30 mouse cellular contexts compared by ENCODE assay signal in genomic region chr13:21311926-21312325, GRCm38 (mm10). TPM values are rescaled to one million over a fixed set of nuclear protein-coding genes. Genes with fewer than 3 reads are reported as not detected.
DNase-seq lines count a peak whose midpoint lies in the region; ATAC-seq and TF ChIP-seq lines count a peak whose summit lies in the region.
"Had no signal": no experiment of that assay in that cellular context is flagged by ENCODE, and none has a peak within 500 bp of the region (broad histone marks: within the 10 kb centered on the region; RNA-seq: fewer than 3 reads in every experiment).

Gene Gpx6, plus strand, starts transcription at chr13:21312125.

- no peak for DNase-seq in midbrain, postnatal 0 days (ENCODE audit: low spot score)
- peak; percentile 16 for DNase-seq in kidney, adult 18-20 months
- DNase-seq in frontal cortex, postnatal 25 days (ENCODE audit: low spot score in 2 of 2): no peak
- DNase-seq in adrenal gland, postnatal 14 days: no peak
- DNase-seq: adrenal gland, postnatal 10 days; cerebellum, adult 9-10 months; gastrocnemius, adult 2 months; heart, adult 18-20 months; heart, postnatal 14 days; lung, adult 2 months; lung, postnatal 14 days had no signal

- no peaks in the 10 kb centered on the region for H3K27me3 ChIP-seq in midbrain, embryonic 16.5 days (ENCODE audit: control insufficient read depth, insufficient read depth, low read depth, low read length)
- no peaks in the 10 kb centered on the region for H3K27me3 ChIP-seq in midbrain, postnatal 0 days (ENCODE audit: insufficient read depth, low read length)
- no peaks in the 10 kb centered on the region for H3K27me3 ChIP-seq in kidney, embryonic 16.5 days (ENCODE audit: insufficient read depth, low read length)
- H3K27me3 ChIP-seq: CH12.LX; embryonic facial prominence, embryonic 15.5 days; heart, embryonic 13.5 days; limb, embryonic 13.5 days had no signal

- ATAC-seq in midbrain, embryonic 16.5 days: peak; percentile 45; the same call in 1 of the 2 replicates
- no peak; the same call in 1 of the 2 replicates for ATAC-seq in midbrain, postnatal 0 days (ENCODE audit: low FRiP score)
- ATAC-seq in kidney, embryonic 16.5 days (ENCODE audit: low FRiP score, low TSS enrichment): no peak
- ATAC-seq in CD4-positive, CD25-positive, alpha-beta regulatory T cell, adult 4 months: no peak
- ATAC-seq: intestine, postnatal 0 days; liver, embryonic 12.5 days had no signal

- no peaks in the 10 kb centered on the region for H3K4me1 ChIP-seq in midbrain, embryonic 16.5 days (ENCODE audit: control insufficient read depth, insufficient read depth, low read length)
- no peaks in the 10 kb centered on the region for H3K4me1 ChIP-seq in midbrain, postnatal 0 days (ENCODE audit: insufficient read depth, low read length)
- H3K4me1 ChIP-seq in kidney, embryonic 16.5 days (ENCODE audit: insufficient read depth, low read length): peaks cover 4% of the 10 kb centered on the region; the same call in 1 of the 2 replicates
- H3K4me1 ChIP-seq: embryonic facial prominence, embryonic 15.5 days; heart, embryonic 13.5 days; limb, embryonic 13.5 days had no signal

- TF ChIP-seq CTCF in midbrain, postnatal 0 days (IDR thresholded peaks at IDR 0.05): no peak

- no peak within 1 kb of the TSS for H3K27ac ChIP-seq in midbrain, embryonic 16.5 days (ENCODE audit: low read length)
- H3K27ac ChIP-seq in midbrain, postnatal 0 days (ENCODE audit: low read depth, low read length): no peak within 1 kb of the TSS
- H3K27ac ChIP-seq in kidney, embryonic 16.5 days (ENCODE audit: low read length): 0 out of 2 replicates have a peak within 1 kb of the TSS, but pooled peaks have one; percentile 13
- H3K27ac ChIP-seq: embryonic facial prominence, embryonic 15.5 days; gastrocnemius, adult 2 months; heart, embryonic 13.5 days; limb, embryonic 13.5 days; liver, embryonic 12.5 days had no signal

- H3K4me3 ChIP-seq in midbrain, embryonic 16.5 days (ENCODE audit: low read depth, low read length): no peak within 1 kb of the TSS
- H3K4me3 ChIP-seq in midbrain, postnatal 0 days (ENCODE audit: low read depth, low read length): no peak within 1 kb of the TSS
- no peak within 1 kb of the TSS for H3K4me3 ChIP-seq in kidney, embryonic 16.5 days (ENCODE audit: low read length)
- H3K4me3 ChIP-seq: embryonic facial prominence, embryonic 15.5 days; gastrocnemius, adult 2 months; heart, embryonic 13.5 days; limb, embryonic 13.5 days; liver, embryonic 12.5 days had no signal

- H3K9me3 ChIP-seq in midbrain, embryonic 16.5 days (replicated peaks; ENCODE audit: control insufficient read depth, low read length, poor library complexity, severe bottlenecking): no peaks in the 10 kb centered on the region
- H3K9me3 ChIP-seq in midbrain, postnatal 0 days (ENCODE audit: low read length): no peaks in the 10 kb centered on the region
- H3K9me3 ChIP-seq in kidney, embryonic 16.5 days (ENCODE audit: low read length): no peaks in the 10 kb centered on the region
- H3K9me3 ChIP-seq: embryonic facial prominence, embryonic 15.5 days; heart, embryonic 13.5 days; limb, embryonic 13.5 days; liver, embryonic 12.5 days had no signal

- WGBS in midbrain, embryonic 16.5 days: 16% methylated on average over 3 of the region's 3 CpGs
- WGBS in midbrain, postnatal 0 days: 16% methylated on average over 3 of the region's 3 CpGs
- 2% methylated on average over 3 of the region's 3 CpGs for WGBS in kidney, embryonic 16.5 days

- H3K9ac ChIP-seq in midbrain, embryonic 16.5 days (ENCODE audit: low read depth, low read length): no peak within 1 kb of the TSS
- H3K9ac ChIP-seq in midbrain, postnatal 0 days (replicated peaks; ENCODE audit: low read length, poor library complexity, severe bottlenecking): no peak within 1 kb of the TSS
- H3K9ac ChIP-seq in kidney, embryonic 16.5 days (replicated peaks; ENCODE audit: low read length): no peak within 1 kb of the TSS
- H3K9ac ChIP-seq: embryonic facial prominence, embryonic 15.5 days; heart, embryonic 13.5 days; limb, embryonic 13.5 days; liver, embryonic 12.5 days had no signal

- H3K36me3 ChIP-seq in midbrain, embryonic 16.5 days (ENCODE audit: control insufficient read depth, insufficient read depth, low read length): no peaks in the 10 kb centered on the region
- no peaks in the 10 kb centered on the region for H3K36me3 ChIP-seq in midbrain, postnatal 0 days (ENCODE audit: insufficient read depth, low read length)
- H3K36me3 ChIP-seq in kidney, embryonic 16.5 days (ENCODE audit: insufficient read depth, low read length): no peaks in the 10 kb centered on the region
- H3K36me3 ChIP-seq: embryonic facial prominence, embryonic 15.5 days; heart, embryonic 13.5 days; limb, embryonic 13.5 days; liver, embryonic 12.5 days had no signal

- H3K4me2 ChIP-seq in midbrain, embryonic 16.5 days (ENCODE audit: low read length): no peak within 1 kb of the TSS
- H3K4me2 ChIP-seq in midbrain, postnatal 0 days (ENCODE audit: low read depth, low read length, poor library complexity, severe bottlenecking): no peak within 1 kb of the TSS
- no peak within 1 kb of the TSS for H3K4me2 ChIP-seq in kidney, embryonic 16.5 days (replicated peaks; ENCODE audit: low read depth, low read length)
- H3K4me2 ChIP-seq: embryonic facial prominence, embryonic 15.5 days; heart, embryonic 13.5 days; limb, embryonic 13.5 days; liver, embryonic 12.5 days; midbrain, embryonic 11.5 days had no signal

RNA-seq across cellular contexts. Expression of gene Gpx6, which starts in this region (rescaled TPM):
- polyA plus RNA-seq in midbrain, embryonic 16.5 days (2015; fragmentation: Nextera tagmentation; extraction: Ambion mirVana): 0.54 TPM in 1 of 2 replicates, not detected in the other
- not detected in 2 replicates for total RNA-seq in midbrain, postnatal 0 days (2014; rRNA removed)
- 0.26 and 0.58 TPM in 2 replicates for polyA plus RNA-seq in midbrain, postnatal 0 days (2015; fragmentation: Nextera tagmentation; extraction: Ambion mirVana)
- 10.7 and 11.8 TPM in 2 replicates for polyA plus RNA-seq in kidney, embryonic 16.5 days (2015; fragmentation: Nextera tagmentation; extraction: Ambion mirVana)
- not detected in 2 replicates for total RNA-seq in adrenal gland, postnatal 14 days (2021)
- not detected for polyA plus RNA-seq in CD4-positive, CD25-positive, alpha-beta regulatory T cell, adult 4 months (2017; shearing (Covaris generic))
- total RNA-seq: gastrocnemius, adult 2 months; heart, adult 18-20 months; heart, postnatal 14 days; left cerebral cortex, postnatal 25 days; megakaryocyte progenitor cell, adult 5-6 weeks; MEL; monocyte, adult 5-6 weeks; neutrophil, adult 5-6 weeks had no signal
- polyA plus RNA-seq: brain, embryonic 14.5 days; embryonic facial prominence, embryonic 15.5 days; heart, embryonic 13.5 days; intestine, postnatal 0 days; liver, embryonic 12.5 days; lung, adult 2 months; midbrain, embryonic 11.5 days; small intestine, adult 2 months; stomach, embryonic 16.5 days; urinary bladder, adult 2 months had no signal

Comparison
In these comparisons a context has a peak if more than half of its experiments do, and no peak if none do; other contexts are left out.
1. Peak in ATAC-seq in midbrain, embryonic 16.5 days; RNA of the gene not detected or under 1 TPM.